Mouse (Mus musculus): ENCODE results near the gene Cib3.

DNA sequence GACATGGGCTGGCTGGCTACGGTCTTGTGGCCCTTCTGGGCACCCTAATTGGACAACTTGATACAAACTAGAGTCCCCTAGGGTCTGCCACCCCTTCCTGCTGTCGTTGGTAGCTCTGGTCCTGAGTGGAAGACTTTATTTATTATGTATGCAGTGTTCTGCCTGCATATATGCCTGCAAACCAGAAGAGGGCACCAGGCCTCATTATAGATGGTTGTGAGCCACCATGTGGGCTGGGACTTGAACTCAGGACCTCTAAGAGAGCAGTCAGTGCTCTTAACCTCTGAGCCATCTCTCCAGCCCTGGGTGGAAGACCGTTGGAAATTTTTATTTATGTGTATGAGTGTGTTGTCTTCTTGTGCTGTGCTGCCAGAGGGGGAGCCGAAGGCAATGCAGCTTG, 8.1 kb upstream of the Cib3 start:
- TF ChIP-seq TCF12 (IDR thresholded peaks at IDR 0.05; ENCODE audit: low read depth, low read length) (no peak), ZNF384 (IDR thresholded peaks at IDR 0.05; ENCODE audit: low read depth, low read length) (no peak), CTCF (IDR thresholded peaks at IDR 0.05 in 2 of 3, conservative IDR thresholded peaks at IDR 0.05 in 1 of 3; ENCODE audit: control insufficient read depth in 1 of 3, insufficient read depth in 1 of 3, low read depth in 2 of 3, low read length in 3 of 3, poor library complexity in 1 of 3, severe bottlenecking in 1 of 3) (peak; percentile 39 to 48 (median 45); a peak in 5 of 6 replicates)
